Mouse (Mus musculus): Measurements from ENCODE around the gene Cpne6.

GRCm38 (mm10) chr14:55524785-55525184 lies 14.5 kb downstream of the Cpne6 start, which contains the start of gene Nrl:
- TF ChIP-seq GATA1 (IDR thresholded peaks at IDR 0.05; ENCODE audit: borderline replicate concordance, low read length) (no peak), FLI1 (IDR thresholded peaks at IDR 0.05; ENCODE audit: low read length) (no peak)
